Mouse (Mus musculus) CH12.LX (cell line): ENCODE data around the gene Olfr1417. TPM values are rescaled to one million over a fixed set of nuclear protein-coding genes. Genes with fewer than 3 reads are reported as not detected.
A peak's percentile ranks its signal among the peaks of the same experiment; 100 is the strongest.

Experiments used
- DNase-seq: peaks from one replicate; pipeline ENCODE4 v3.0.0-alpha.2; 2013; ENCODE audit errors: extremely low read depth
- H3K27ac ChIP-seq: 2 replicates; pipeline ENCODE4 v1.5.1; 2012; ENCODE audit warnings: low read depth, mild to moderate bottlenecking, control low read depth, moderate library complexity; ENCODE audit not compliant: insufficient read depth
- H3K27me3 ChIP-seq: replicated peaks from 2 replicates; pipeline ENCODE3; 2012; ENCODE audit warnings: inconsistent platforms
- H3K36me3 ChIP-seq, 2 experiments: replicated peaks in 1 of 2; 2 replicates each; pipeline versions ENCODE3 to v1.6.1; 2012; ENCODE audit warnings: inconsistent platforms in 1 of 2, low read length in 1 of 2, mild to moderate bottlenecking in 1 of 2, mixed read lengths in 1 of 2, moderate library complexity in 1 of 2; ENCODE audit not compliant: control insufficient read depth in 1 of 2, insufficient read depth in 1 of 2
- H3K4me1 ChIP-seq, 2 experiments: 2 replicates each; pipeline ENCODE4 v1.6.1; 2012; ENCODE audit warnings: inconsistent platforms in 1 of 2, moderate library complexity in 1 of 2; ENCODE audit not compliant: insufficient read depth in 2 of 2, control insufficient read depth in 1 of 2
- H3K4me2 ChIP-seq: 2 replicates; pipeline ENCODE4 v1.6.1; 2012; ENCODE audit warnings: low read depth, mild to moderate bottlenecking, control low read depth; ENCODE audit not compliant: poor library complexity, insufficient read depth, severe bottlenecking
- H3K4me3 ChIP-seq, 3 experiments: fragments of 150-350 bp in 1 of 3; sonication (generic) in 1 of 3; replicated peaks in 1 of 3; 2 replicates each; pipeline versions ENCODE3 to v1.5.1; 2011 to 2012; ENCODE audit warnings: low read depth in 2 of 3, low read length in 2 of 3, mild to moderate bottlenecking in 2 of 3, moderate library complexity in 2 of 3, control low read depth in 1 of 3, improper control_type of control experiment in 1 of 3, inconsistent platforms in 1 of 3, mixed read lengths in 1 of 3; ENCODE audit not compliant: poor library complexity in 1 of 3
- H3K79me2 ChIP-seq: replicated peaks from 2 replicates; pipeline ENCODE4 v1.6.1; 2012; ENCODE audit warnings: mild to moderate bottlenecking, moderate library complexity; ENCODE audit not compliant: control insufficient read depth, poor library complexity, insufficient read depth, severe bottlenecking; ENCODE audit errors: extremely low read depth
- H3K9ac ChIP-seq: 2 replicates; pipeline ENCODE4 v1.6.1; 2012; ENCODE audit warnings: low read depth, mild to moderate bottlenecking, control low read depth, moderate library complexity; ENCODE audit not compliant: insufficient read depth
- H3K9me3 ChIP-seq: replicated peaks from 2 replicates; pipeline ENCODE3; 2012; ENCODE audit warnings: low read length, inconsistent platforms, mixed read lengths
- BHLHE40 ChIP-seq: IDR thresholded peaks from 2 replicates; pipeline ENCODE4 v1.6.1; 2011; ENCODE audit warnings: mild to moderate bottlenecking, low read depth, low read length, improper control_type of control experiment
- CHD1 ChIP-seq: IDR thresholded peaks from 2 replicates; pipeline ENCODE4 v1.6.1; 2012; ENCODE audit warnings: low read depth, low read length, improper control_type of control experiment, inconsistent platforms
- CHD2 ChIP-seq: IDR thresholded peaks from 2 replicates; pipeline ENCODE4 v1.6.1; 2011; ENCODE audit warnings: low read length, improper control_type of control experiment
- ELF1 ChIP-seq: IDR thresholded peaks from 2 replicates; pipeline ENCODE4 v1.6.1; 2014; ENCODE audit warnings: low read depth, mild to moderate bottlenecking, inconsistent platforms, low read length, improper control_type of control experiment
- EP300 ChIP-seq: IDR thresholded peaks from 2 replicates; pipeline ENCODE4 v1.6.1; 2011; ENCODE audit warnings: low read length, improper control_type of control experiment
- ETS1 ChIP-seq: conservative IDR thresholded peaks from 2 replicates; pipeline ENCODE4 v1.6.1; 2012; ENCODE audit warnings: low read depth, mild to moderate bottlenecking, inconsistent platforms, low read length, improper control_type of control experiment, moderate library complexity
- GABPA ChIP-seq: IDR thresholded peaks from 2 replicates; pipeline ENCODE4 v1.6.1; 2012; ENCODE audit warnings: low read depth, low read length, improper control_type of control experiment, inconsistent platforms; ENCODE audit not compliant: insufficient replicate concordance
- IRF4 ChIP-seq: IDR thresholded peaks from 2 replicates; pipeline ENCODE4 v1.6.1; 2014; ENCODE audit warnings: low read depth, mild to moderate bottlenecking, inconsistent platforms, low read length, improper control_type of control experiment
- JUN ChIP-seq: IDR thresholded peaks from 2 replicates; pipeline ENCODE4 v1.6.1; 2011; ENCODE audit warnings: low read depth, mild to moderate bottlenecking, low read length, improper control_type of control experiment, moderate library complexity; ENCODE audit not compliant: insufficient read depth
- MAFK ChIP-seq: IDR thresholded peaks from 2 replicates; pipeline ENCODE4 v1.6.1; 2011; ENCODE audit warnings: low read length, improper control_type of control experiment; ENCODE audit not compliant: insufficient replicate concordance
- MAZ ChIP-seq: IDR thresholded peaks from 2 replicates; pipeline ENCODE4 v1.6.1; 2012; ENCODE audit warnings: low read depth, mild to moderate bottlenecking, inconsistent platforms, low read length, improper control_type of control experiment, moderate library complexity
- MEF2A ChIP-seq: IDR thresholded peaks from 2 replicates; pipeline ENCODE4 v1.6.1; 2014; ENCODE audit warnings: low read depth, mild to moderate bottlenecking, inconsistent platforms, low read length, improper control_type of control experiment, borderline replicate concordance
- MXI1 ChIP-seq: IDR thresholded peaks from 2 replicates; pipeline ENCODE4 v1.6.1; 2011; ENCODE audit warnings: mild to moderate bottlenecking, low read depth, low read length, improper control_type of control experiment
- MYC ChIP-seq: IDR thresholded peaks from 2 replicates; pipeline ENCODE4 v1.6.1; 2011; ENCODE audit warnings: low read depth, mild to moderate bottlenecking, improper control_type of control experiment, low read length
- NELFE ChIP-seq: IDR thresholded peaks from 2 replicates; pipeline ENCODE4 v1.6.1; 2011; ENCODE audit warnings: low read depth, low read length, improper control_type of control experiment
- NRF1 ChIP-seq: IDR thresholded peaks from 2 replicates; pipeline ENCODE4 v1.6.1; 2014; ENCODE audit warnings: low read depth, mild to moderate bottlenecking, inconsistent platforms, low read length, improper control_type of control experiment, moderate library complexity
- PAX5 ChIP-seq: IDR thresholded peaks from 2 replicates; pipeline ENCODE4 v1.6.1; 2012; ENCODE audit warnings: low read length, inconsistent platforms, mixed read lengths
- SIN3A ChIP-seq: IDR thresholded peaks from 2 replicates; pipeline ENCODE4 v1.6.1; 2012; ENCODE audit warnings: low read length, improper control_type of control experiment, inconsistent platforms
- TCF12 ChIP-seq: IDR thresholded peaks from 2 replicates; pipeline ENCODE4 v1.6.1; 2014; ENCODE audit warnings: low read depth, mild to moderate bottlenecking, inconsistent platforms, low read length, improper control_type of control experiment
- UBTF ChIP-seq: IDR thresholded peaks from 2 replicates; pipeline ENCODE4 v1.6.1; 2012; ENCODE audit warnings: low read depth, mild to moderate bottlenecking, inconsistent platforms, low read length, improper control_type of control experiment, moderate library complexity
- USF1 ChIP-seq: IDR thresholded peaks from 2 replicates; pipeline ENCODE4 v1.6.1; 2014; ENCODE audit warnings: low read depth, mild to moderate bottlenecking, inconsistent platforms, low read length, improper control_type of control experiment
- ZKSCAN1 ChIP-seq: IDR thresholded peaks from 2 replicates; pipeline ENCODE4 v1.6.1; 2012; ENCODE audit warnings: low read depth, inconsistent platforms, low read length, improper control_type of control experiment, borderline replicate concordance
- ZMIZ1 ChIP-seq: IDR thresholded peaks from 2 replicates; pipeline ENCODE4 v1.6.1; 2012; ENCODE audit warnings: low read depth, mild to moderate bottlenecking, inconsistent platforms, low read length, improper control_type of control experiment
- dilution Hi-C: fragments of 300-500 bp; cut with MboI; formaldehyde crosslinking; loops from 2 replicates; pipeline ENCODE4 v1.14.3; 2020; ENCODE audit warnings: low sequenced_read_pairs; ENCODE audit not compliant: extremely low pct_unique_long_range_greater_than_20kb, extremely low pct_ligation_motif_present
- in situ Hi-C: fragments of 300-500 bp; cut with MboI; formaldehyde crosslinking; loops from 3 replicates; pipeline ENCODE4 v1.14.3; 2019; ENCODE audit warnings: low sequenced_read_pairs, low pct_ligation_motif_present, low pct_unique_long_range_greater_than_20kb, mixed read lengths
- polyA plus RNA-seq: library from polyadenylated mRNA; unstranded; fragments of >175 nt; gene quantifications from 2 replicates; pipeline ENCODE4 v1.2.1, GENCODE M21; 2012; ENCODE audit warnings: low read depth; ENCODE audit not compliant: insufficient read length
- total RNA-seq, 2 experiments: library from RNA; depleted of rRNA; stranded (reverse); fragments of 300-350 nt in 1 of 2; fragments of >200 nt in 1 of 2; gene quantifications; 2 replicates each; pipeline ENCODE4 v1.2.3; 2012 to 2014

The Olfr1417 gene
- total and polyA plus RNA-seq, 3 experiments = not detected

DNA sequence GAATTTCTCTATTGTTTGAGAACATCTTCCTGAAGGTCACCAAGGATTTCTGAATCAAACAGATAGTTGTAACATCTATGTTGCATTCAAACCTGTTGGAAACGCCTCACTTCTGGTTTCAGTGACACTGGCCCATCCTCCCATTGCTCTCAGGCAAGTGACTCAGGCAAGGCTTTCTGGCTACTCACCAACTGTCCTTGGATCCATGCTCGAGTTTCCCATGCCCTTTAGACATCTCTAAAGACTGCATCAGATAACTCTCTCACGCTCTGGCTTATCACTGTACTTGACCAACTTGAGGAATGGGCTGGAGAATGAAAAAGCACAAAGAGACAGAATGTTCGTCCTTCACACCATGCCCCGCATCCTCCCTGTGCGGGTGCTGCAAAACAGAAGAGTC lies 17.5 kb upstream of the Olfr1417 start:
- dilution Hi-C loops = no loop called here
- Histone ChIP-seq H3K4me1 (peaks cover 3 to 16% of the 10 kb centered on the region in 2 experiments; a peak in 2 of 4 replicates), H3K79me2 (no peaks in the 10 kb centered on the region), H3K27ac (no peak overlapping the region), H3K9me3 (no peaks in the 10 kb centered on the region), H3K4me3 (no peak overlapping the region), H3K36me3 (no peaks in the 10 kb centered on the region), H3K9ac (no peak overlapping the region), H3K4me2 (no peak overlapping the region), H3K27me3 (no peaks in the 10 kb centered on the region)
- TF ChIP-seq ETS1 (no peak), MEF2A (no peak), MAFK (no peak), USF1 (no peak), JUN (no peak), SIN3A (no peak), MAZ (no peak), EP300 (no peak)
- in situ Hi-C loops = no loop called here
- DNase-seq = no peak

DNA sequence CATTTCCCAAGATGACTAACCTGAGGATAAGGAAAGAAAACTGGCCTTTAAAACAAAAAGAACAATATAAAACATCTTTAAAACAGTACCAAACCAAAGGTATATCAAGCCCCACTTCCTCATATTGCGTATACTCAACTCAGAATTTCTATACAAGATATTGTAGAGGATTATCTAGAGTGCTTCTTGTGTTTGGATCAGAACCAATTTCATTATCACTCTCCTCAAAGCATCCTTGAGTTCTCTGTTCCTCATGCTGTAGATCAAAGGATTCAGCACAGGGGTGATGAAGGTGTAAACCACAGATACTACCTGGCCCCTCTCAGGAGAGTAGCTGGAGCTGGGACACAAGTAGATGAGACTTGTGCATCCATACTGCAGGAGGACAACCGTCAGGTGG lies 15.8 kb upstream of the Olfr1417 start:
- H3K4me2 ChIP-seq = no peak overlapping the region
- H3K4me1 ChIP-seq = peaks cover 3 to 16% of the 10 kb centered on the region in 2 experiments; a peak in 2 of 4 replicates
- H3K4me3 ChIP-seq = no peak overlapping the region
- no peaks in the 10 kb centered on the region for H3K36me3 ChIP-seq
- DNase-seq = no peak
- H3K9ac ChIP-seq = no peak overlapping the region
- no peak overlapping the region for H3K27ac ChIP-seq
- dilution Hi-C loops = no loop called here
- H3K79me2 ChIP-seq = no peaks in the 10 kb centered on the region
- TF ChIP-seq EP300 (no peak), PAX5 (no peak), NRF1 (no peak)
- H3K9me3 ChIP-seq = no peaks in the 10 kb centered on the region
- no peaks in the 10 kb centered on the region for H3K27me3 ChIP-seq
- in situ Hi-C loops = no loop called here

GRCm38 (mm10) chr19:11852652-11853051 lies 13.6 kb upstream of the Olfr1417 start:
- TF ChIP-seq ELF1 = no peak
- TF ChIP-seq MAFK = no peak
- no peak for TF ChIP-seq GABPA
- TF ChIP-seq NELFE = no peak
- TF ChIP-seq ZKSCAN1 = no peak
- TF ChIP-seq NRF1 = no peak
- TF ChIP-seq MAZ = no peak
- TF ChIP-seq PAX5 = no peak
- no peak for TF ChIP-seq SIN3A
- TF ChIP-seq UBTF = no peak
- no peak for TF ChIP-seq CHD1
- no peak for TF ChIP-seq MEF2A
- no peak for TF ChIP-seq MYC
- TF ChIP-seq ZMIZ1 = no peak
- no peak for TF ChIP-seq TCF12
- TF ChIP-seq CHD2 = no peak
- TF ChIP-seq BHLHE40 = no peak
- no peak for TF ChIP-seq IRF4
- no peak for TF ChIP-seq MXI1
- dilution Hi-C loops = no loop called here

More at GRCm38 (mm10) chr19:11852652-11853051, 13.6 kb upstream of the Olfr1417 start:
- Histone ChIP-seq H3K4me3 (no peak overlapping the region), H3K9ac (no peak overlapping the region), H3K27me3 (no peaks in the 10 kb centered on the region), H3K4me1 (peaks cover 3 to 16% of the 10 kb centered on the region in 2 experiments; a peak in 2 of 4 replicates), H3K27ac (no peak overlapping the region), H3K9me3 (no peaks in the 10 kb centered on the region), H3K79me2 (no peaks in the 10 kb centered on the region), H3K36me3 (no peaks in the 10 kb centered on the region), H3K4me2 (no peak overlapping the region)
- in situ Hi-C loops = no loop called here
- DNase-seq = peak; percentile 2
